Mouse (Mus musculus): ENCODE measurements around the gene Rnf43.

GRCm38 (mm10) chr11:87712188-87712587, 49.7 kb downstream of the Rnf43 start:
- TF ChIP-seq GATA1 (IDR thresholded peaks at IDR 0.05; ENCODE audit: low read length) (no peak), TAL1 (IDR thresholded peaks at IDR 0.05; ENCODE audit: low read length) (no peak)
